Mouse (Mus musculus) cortical plate, adult 2 months (tissue): ENCODE measurements around the gene Ablim1.

Source experiments
- CTCF ChIP-seq: fragments of 200-500 bp; IDR thresholded peaks from 2 replicates; pipeline ENCODE4 v1.5.1; 2011; ENCODE audit warnings: mild to moderate bottlenecking, control low read depth, low read length; ENCODE audit not compliant: insufficient read depth; ENCODE audit errors: extremely low read depth
- POLR2A ChIP-seq: fragments of 200-500 bp; IDR thresholded peaks from 2 replicates; pipeline ENCODE4 v1.6.1; 2011; ENCODE audit warnings: mild to moderate bottlenecking, low read length, control low read depth; ENCODE audit not compliant: insufficient read depth; ENCODE audit errors: extremely low read depth

DNA sequence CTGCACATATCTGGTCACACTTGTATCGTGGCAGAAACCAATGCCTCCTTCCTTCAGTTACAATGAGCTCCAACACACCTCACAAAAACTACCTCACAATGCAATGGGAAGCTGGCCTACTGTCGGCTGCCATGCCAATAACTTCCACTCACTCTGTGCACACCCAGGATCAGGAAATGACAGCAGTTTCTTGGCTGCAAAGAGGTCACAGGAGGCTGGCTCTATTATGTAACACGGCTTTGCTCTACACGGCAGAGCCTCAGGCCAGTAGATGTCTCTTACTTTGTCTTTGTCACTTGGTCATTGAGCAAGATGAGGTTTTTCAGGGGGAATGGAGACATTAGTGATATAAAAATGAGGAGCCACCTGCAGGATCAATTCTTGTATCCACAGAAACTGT, 126.2 kb downstream of the Ablim1 start:
- no peak for TF ChIP-seq CTCF
- TF ChIP-seq POLR2A, result no peak
